Mouse (Mus musculus): ENCODE data around the gene Tfdp2. TPM values are rescaled to one million over a fixed set of nuclear protein-coding genes. Genes with fewer than 3 reads are reported as not detected.

The Tfdp2 gene
- polyA plus RNA-seq, 1 experiment from 2014 or later = 51.4 TPM

DNA sequence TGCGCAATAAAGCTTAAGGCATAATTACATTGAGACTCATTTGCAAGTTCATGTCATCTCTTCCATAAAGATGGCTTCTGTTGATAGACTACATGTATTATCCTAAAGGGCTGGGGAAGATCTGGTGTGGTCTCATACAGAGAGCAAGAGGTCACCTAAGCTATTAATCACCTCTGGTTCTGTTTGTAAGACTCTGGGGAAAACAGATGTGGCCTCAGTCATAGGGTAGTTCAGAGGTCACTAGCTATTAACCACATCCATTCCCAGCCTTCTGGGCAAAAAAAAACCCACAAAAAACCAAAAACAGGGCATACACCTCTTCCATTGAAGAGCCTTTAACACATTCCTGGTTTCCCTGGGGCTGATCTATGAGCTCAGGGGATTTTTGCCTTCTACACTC, 42.2 kb downstream of the Tfdp2 start:
- no peak for TF ChIP-seq CTCF (IDR thresholded peaks at IDR 0.05; ENCODE audit: low read depth)
- no peak overlapping the region for H3K27ac ChIP-seq
- no peak overlapping the region for H3K4me3 ChIP-seq (replicated peaks; ENCODE audit: low read depth, low read length)
- H3K4me2 ChIP-seq (ENCODE audit: low read length) = no peak overlapping the region
- no peaks in the 10 kb centered on the region for H3K4me1 ChIP-seq (replicated peaks; ENCODE audit: insufficient read depth, low read length)
- no peak overlapping the region for H3K9ac ChIP-seq (ENCODE audit: low read depth, low read length)
- H3K9me3 ChIP-seq (replicated peaks; ENCODE audit: low read length) = no peaks in the 10 kb centered on the region
- H3K36me3 ChIP-seq (ENCODE audit: insufficient read depth, low read length) = no peaks in the 10 kb centered on the region
- DNase-seq (ENCODE audit: low spot score) (no peak), ATAC-seq (replicated peaks; ENCODE audit: low FRiP score, low read depth) (no peak)
- H3K27me3 ChIP-seq (ENCODE audit: insufficient read depth, low read length) = no peaks in the 10 kb centered on the region
- 89% methylated on average over 1 of the region's 1 CpGs for WGBS

GRCm38 (mm10) chr9:96241134-96242097, 45.3 kb downstream of the Tfdp2 start:
- H3K4me3 ChIP-seq (replicated peaks; ENCODE audit: low read depth, low read length) = no peak overlapping the region
- no peaks in the 10 kb centered on the region for H3K36me3 ChIP-seq (ENCODE audit: insufficient read depth, low read length)
- no peaks in the 10 kb centered on the region for H3K4me1 ChIP-seq (replicated peaks; ENCODE audit: insufficient read depth, low read length)
- H3K9ac ChIP-seq (ENCODE audit: low read depth, low read length) = no peak overlapping the region
- no peaks in the 10 kb centered on the region for H3K9me3 ChIP-seq (replicated peaks; ENCODE audit: low read length)
- TF ChIP-seq CTCF (IDR thresholded peaks at IDR 0.05; ENCODE audit: low read depth) = no peak
- no peak overlapping the region for H3K4me2 ChIP-seq (ENCODE audit: low read length)
- no peak overlapping the region for H3K27ac ChIP-seq
- 86% methylated on average over 10 of the region's 10 CpGs for WGBS
- DNase-seq (ENCODE audit: low spot score) (no peak), ATAC-seq (replicated peaks; ENCODE audit: low FRiP score, low read depth) (no peak)
- no peaks in the 10 kb centered on the region for H3K27me3 ChIP-seq (ENCODE audit: insufficient read depth, low read length)

DNA sequence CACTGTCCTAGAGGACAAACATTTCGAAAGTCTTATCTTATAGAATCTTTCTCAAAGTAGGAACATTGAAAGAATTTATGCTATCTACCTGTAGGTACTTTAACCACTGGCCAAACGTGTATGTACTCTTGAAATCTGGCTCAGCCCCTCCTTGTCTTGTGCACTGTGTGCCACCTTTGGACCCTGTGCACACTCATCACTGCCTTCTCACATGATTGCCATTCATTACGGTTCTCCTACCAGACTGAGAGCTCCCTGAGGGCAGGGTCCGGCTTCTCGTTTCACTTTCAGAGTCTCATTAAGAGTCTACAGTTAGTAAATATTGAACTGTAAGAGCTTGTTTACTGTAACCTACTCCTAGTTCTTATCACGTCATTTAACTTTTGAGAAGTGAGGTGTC, 47.8 kb downstream of the Tfdp2 start:
- Histone ChIP-seq H3K36me3 (ENCODE audit: insufficient read depth, low read length) (no peaks in the 10 kb centered on the region), H3K4me2 (ENCODE audit: low read length) (no peak overlapping the region), H3K9me3 (replicated peaks; ENCODE audit: low read length) (no peaks in the 10 kb centered on the region), H3K9ac (ENCODE audit: low read depth, low read length) (no peak overlapping the region), H3K4me1 (replicated peaks; ENCODE audit: insufficient read depth, low read length) (no peaks in the 10 kb centered on the region), H3K4me3 (replicated peaks; ENCODE audit: low read depth, low read length) (no peak overlapping the region), H3K27me3 (ENCODE audit: insufficient read depth, low read length) (no peaks in the 10 kb centered on the region), H3K27ac (no peak overlapping the region)
- 74% methylated on average over 6 of the region's 6 CpGs for WGBS
- DNase-seq (ENCODE audit: low spot score) (peak; percentile 12), ATAC-seq (replicated peaks; ENCODE audit: low FRiP score, low read depth) (0 out of 2 replicates have a peak, but pooled peaks have one; percentile 61)
- no peak for TF ChIP-seq CTCF (IDR thresholded peaks at IDR 0.05; ENCODE audit: low read depth)

GRCm38 (mm10) chr9:96254812-96255211, 58.7 kb downstream of the Tfdp2 start:
- H3K4me3 ChIP-seq (replicated peaks; ENCODE audit: low read depth, low read length) = no peak overlapping the region
- TF ChIP-seq CTCF (IDR thresholded peaks at IDR 0.05; ENCODE audit: low read depth) = no peak
- H3K4me2 ChIP-seq (ENCODE audit: low read length) = no peak overlapping the region
- 80% methylated on average over 2 of the region's 2 CpGs for WGBS
- ATAC-seq (replicated peaks; ENCODE audit: low FRiP score, low read depth) (no peak), DNase-seq (ENCODE audit: low spot score) (no peak)
- H3K36me3 ChIP-seq (ENCODE audit: insufficient read depth, low read length) = no peaks in the 10 kb centered on the region
- no peaks in the 10 kb centered on the region for H3K27me3 ChIP-seq (ENCODE audit: insufficient read depth, low read length)
- H3K4me1 ChIP-seq (replicated peaks; ENCODE audit: insufficient read depth, low read length) = no peaks in the 10 kb centered on the region
- no peaks in the 10 kb centered on the region for H3K9me3 ChIP-seq (replicated peaks; ENCODE audit: low read length)
- no peak overlapping the region for H3K27ac ChIP-seq
- H3K9ac ChIP-seq (ENCODE audit: low read depth, low read length) = no peak overlapping the region

DNA sequence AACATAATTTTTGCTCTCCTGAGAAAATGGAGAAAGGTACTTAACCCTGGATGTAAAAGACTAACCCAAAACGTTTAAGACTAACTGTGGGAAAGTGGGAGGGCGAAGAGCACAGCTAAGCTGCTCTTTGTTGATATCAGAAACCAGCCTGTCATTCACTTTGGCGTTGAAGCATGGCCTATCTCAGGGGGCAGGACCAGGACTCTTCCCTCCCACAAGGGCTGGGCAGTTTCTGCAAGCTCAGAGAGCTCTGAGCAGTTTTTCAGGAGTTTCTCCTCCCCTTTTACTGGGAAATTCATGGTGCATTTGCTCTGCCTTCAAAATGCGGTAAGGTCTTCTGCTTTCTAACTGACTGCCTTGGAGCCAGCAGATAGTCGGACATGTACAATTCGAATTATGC, 62.4 kb downstream of the Tfdp2 start:
- TF ChIP-seq CTCF (IDR thresholded peaks at IDR 0.05; ENCODE audit: low read depth) = no peak
- Histone ChIP-seq H3K4me2 (ENCODE audit: low read length) (no peak overlapping the region), H3K9me3 (replicated peaks; ENCODE audit: low read length) (no peaks in the 10 kb centered on the region), H3K27me3 (ENCODE audit: insufficient read depth, low read length) (no peaks in the 10 kb centered on the region), H3K36me3 (ENCODE audit: insufficient read depth, low read length) (no peaks in the 10 kb centered on the region), H3K9ac (ENCODE audit: low read depth, low read length) (no peak overlapping the region), H3K4me3 (replicated peaks; ENCODE audit: low read depth, low read length) (no peak overlapping the region), H3K27ac (no peak overlapping the region), H3K4me1 (replicated peaks; ENCODE audit: insufficient read depth, low read length) (no peaks in the 10 kb centered on the region)
- 14% methylated on average over 6 of the region's 6 CpGs for WGBS
- ATAC-seq (replicated peaks; ENCODE audit: low FRiP score, low read depth) = peak; percentile 59; the same call in 1 of the 2 replicates
- peak; percentile 57 for DNase-seq (ENCODE audit: low spot score)

DNA sequence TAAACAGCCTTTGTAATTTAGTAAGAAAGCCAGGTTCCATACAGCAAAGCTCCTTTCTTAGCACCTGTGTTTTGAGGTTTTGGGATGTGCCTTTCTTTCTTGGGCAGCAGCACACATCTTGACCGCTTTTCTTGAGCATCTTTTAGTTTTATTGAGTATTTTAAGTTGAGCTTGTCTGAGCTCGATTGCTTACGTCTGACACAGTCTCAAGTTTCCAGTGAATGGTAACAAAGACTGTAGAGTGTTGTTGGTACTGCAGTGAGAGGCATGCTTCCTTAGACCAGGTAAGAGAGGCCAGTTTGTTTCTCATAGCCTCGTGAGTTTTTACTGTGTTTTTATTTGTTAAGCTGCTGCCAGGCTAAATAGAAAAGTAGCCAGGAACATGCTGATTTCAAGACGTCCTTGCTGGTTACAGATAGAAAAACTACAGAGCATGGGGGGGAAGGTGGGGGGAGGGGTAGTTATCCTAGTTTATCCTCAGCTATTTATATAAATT, 63.0 kb downstream of the Tfdp2 start:
- H3K9ac ChIP-seq (ENCODE audit: low read depth, low read length) = no peak overlapping the region
- ATAC-seq (replicated peaks; ENCODE audit: low FRiP score, low read depth) (0 out of 2 replicates have a peak, but pooled peaks have one; percentile 74), DNase-seq (ENCODE audit: low spot score) (peak; percentile 88)
- H3K4me3 ChIP-seq (replicated peaks; ENCODE audit: low read depth, low read length) = peak overlapping the region; percentile 42
- peak overlapping the region; percentile 74 for H3K4me2 ChIP-seq (ENCODE audit: low read length)
- H3K36me3 ChIP-seq (ENCODE audit: insufficient read depth, low read length) = no peaks in the 10 kb centered on the region
- H3K27me3 ChIP-seq (ENCODE audit: insufficient read depth, low read length) = no peaks in the 10 kb centered on the region
- TF ChIP-seq CTCF (IDR thresholded peaks at IDR 0.05; ENCODE audit: low read depth) = no peak
- 0 out of 2 replicates have a peak overlapping the region, but pooled peaks have one; percentile 31 for H3K27ac ChIP-seq
- H3K4me1 ChIP-seq (replicated peaks; ENCODE audit: insufficient read depth, low read length) = no peaks in the 10 kb centered on the region
- H3K9me3 ChIP-seq (replicated peaks; ENCODE audit: low read length) = no peaks in the 10 kb centered on the region
- WGBS = 4% methylated on average over 5 of the region's 5 CpGs

All from kidney, postnatal 0 days (tissue).